22 mouse cellular contexts compared by ENCODE assay signal in genomic region chr19:46662784-46663183, GRCm38 (mm10). TPM values are rescaled to one million over a fixed set of nuclear protein-coding genes. Genes with fewer than 3 reads are reported as not detected.
"Had no signal": no experiment of that assay in that cellular context is flagged by ENCODE, and none has a peak within 500 bp of the region (broad histone marks: within the 10 kb centered on the region; RNA-seq: fewer than 3 reads in every experiment).

No protein-coding gene starts in this region.

- H3K9ac ChIP-seq: lung, embryonic 14.5 days; midbrain, embryonic 13.5 days; neural tube, embryonic 13.5 days; neural tube, embryonic 15.5 days had no signal

- H3K9me3 ChIP-seq: midbrain, embryonic 10.5 days; midbrain, embryonic 13.5 days; neural tube, embryonic 13.5 days; neural tube, embryonic 15.5 days had no signal

- ATAC-seq: midbrain, embryonic 13.5 days; midbrain, embryonic 16.5 days had no signal

- H3K4me2 ChIP-seq: lung, embryonic 14.5 days; midbrain, embryonic 13.5 days; neural tube, embryonic 13.5 days; neural tube, embryonic 15.5 days had no signal

- H3K4me3 ChIP-seq: midbrain, embryonic 10.5 days; midbrain, embryonic 13.5 days; myocyte; neural tube, embryonic 13.5 days; neural tube, embryonic 15.5 days had no signal

- H3K27ac ChIP-seq: midbrain, embryonic 10.5 days; midbrain, embryonic 13.5 days; neural tube, embryonic 13.5 days; neural tube, embryonic 15.5 days had no signal

- DNase-seq: lung, adult 18-20 months; lung, embryonic 14.5 days; lung, postnatal 10 days; lung, postnatal 4 days; retina, postnatal 1 day; right cerebral cortex, adult 18-20 months; right cerebral cortex, postnatal 25 days; right cerebral cortex, postnatal 4 days; spleen, adult 18-20 months; thymus, adult 18-20 months; thymus, postnatal 14 days; thymus, postnatal 36 days had no signal

- H3K27me3 ChIP-seq: midbrain, embryonic 13.5 days; neural tube, embryonic 13.5 days; neural tube, embryonic 15.5 days had no signal

RNA-seq across cellular contexts. Expression of gene Cyp17a1, which starts 10.2 kb away (rescaled TPM):
- total RNA-seq: megakaryocyte, adult 5-6 weeks; megakaryocyte-erythroid progenitor cell, adult 5-6 weeks had no signal
- polyA plus RNA-seq: lung, embryonic 14.5 days; midbrain, embryonic 10.5 days; midbrain, embryonic 13.5 days; midbrain, embryonic 16.5 days; myocyte; neural tube, embryonic 11.5 days; neural tube, embryonic 13.5 days; neural tube, embryonic 15.5 days; stomach, embryonic 14.5 days had no signal
